Mouse (Mus musculus): ENCODE data around the gene Cnst. TPM values are rescaled to one million over a fixed set of nuclear protein-coding genes. Genes with fewer than 3 reads are reported as not detected.
"Not testable (repeated sequence)": the region's sequence is repeated elsewhere in the genome, so short reads cannot be mapped to it uniquely, and the experiment has no call there.

The Cnst gene
- total RNA-seq, 2 experiments from 2014 or later = 25.2 to 26.6 TPM

GRCm38 (mm10) chr1:179632746-179633413 is 86.7 kb downstream of the Cnst start:
- DNase-seq = no peak
- intact Hi-C loops (cut with DNase I) = no loop called here

GRCm38 (mm10) chr1:179633414-179633752 is 87.2 kb downstream of the Cnst start:
- intact Hi-C loops (cut with DNase I) = no loop called here
- no peak for DNase-seq

- DNase-seq = no peak
- intact Hi-C loops (cut with DNase I) = no loop called here
Observed at GRCm38 (mm10) chr1:179634159-179634558, 88.0 kb downstream of the Cnst start.

- intact Hi-C loops (cut with DNase I) = loop anchor here (10.0 kb wide), 2 partner anchors 92 to 202 kb away; no protein-coding TSS in a partner anchor
- DNase-seq = no peak
Observed at GRCm38 (mm10) chr1:179642726-179643125, 96.6 kb downstream of the Cnst start.

GRCm38 (mm10) chr1:179644151-179644550 is 98.0 kb downstream of the Cnst start:
- DNase-seq = no peak
- intact Hi-C loops (cut with DNase I) = loop anchor here (10.0 kb wide), 2 partner anchors 91 to 201 kb away; no protein-coding TSS in a partner anchor

GRCm38 (mm10) chr1:179645101-179645979 is 99.2 kb downstream of the Cnst start:
- peak; percentile 64 to 68 for DNase-seq
- intact Hi-C loops (cut with DNase I) = loop anchor here (10.0 kb wide), 2 partner anchors 89 to 199 kb away; no protein-coding TSS in a partner anchor

GRCm38 (mm10) chr1:179645980-179646268 is 99.8 kb downstream of the Cnst start:
- DNase-seq = no peak
- intact Hi-C loops (cut with DNase I) = loop anchor here (10.0 kb wide), 2 partner anchors 89 to 199 kb away; no protein-coding TSS in a partner anchor

GRCm38 (mm10) chr1:179648678-179649077 is 102.5 kb downstream of the Cnst start:
- DNase-seq = not testable (repeated sequence)
- intact Hi-C loops (cut with DNase I) = loop anchor here (10.0 kb wide), 2 partner anchors 86 to 196 kb away; no protein-coding TSS in a partner anchor

GRCm38 (mm10) chr1:179649324-179649723 is 103.2 kb downstream of the Cnst start:
- no peak for DNase-seq
- intact Hi-C loops (cut with DNase I) = loop anchor here (10.0 kb wide), 2 partner anchors 85 to 195 kb away; no protein-coding TSS in a partner anchor

- intact Hi-C loops (cut with DNase I) = no loop called here
- DNase-seq = no peak
Observed at GRCm38 (mm10) chr1:179650284-179650683, 104.1 kb downstream of the Cnst start.

- no peak for DNase-seq
Observed at GRCm38 (mm10) chr1:179651224-179651623, 105.1 kb downstream of the Cnst start.

GRCm38 (mm10) chr1:179663065-179663464 is 116.9 kb downstream of the Cnst start:
- intact Hi-C loops (cut with DNase I) = no loop called here
- no peak for DNase-seq

More at GRCm38 (mm10) chr1:179651224-179651623, 105.1 kb downstream of the Cnst start:
- intact Hi-C loops (cut with DNase I) = no loop called here

- DNase-seq = no peak
- intact Hi-C loops (cut with DNase I) = no loop called here
Observed at GRCm38 (mm10) chr1:179664309-179664930, 118.2 kb downstream of the Cnst start.

- no peak for DNase-seq
- intact Hi-C loops (cut with DNase I) = no loop called here
Observed at GRCm38 (mm10) chr1:179666971-179667370, 120.8 kb downstream of the Cnst start.

GRCm38 (mm10) chr1:179667450-179667849 is 121.3 kb downstream of the Cnst start:
- intact Hi-C loops (cut with DNase I) = no loop called here
- DNase-seq = no peak

GRCm38 (mm10) chr1:179668013-179668805 is 122.0 kb downstream of the Cnst start, which contains the start of gene Sccpdh:
Gene Sccpdh, plus strand, starts transcription at chr1:179668210.
- DNase-seq = peak; percentile 82 to 86
- intact Hi-C loops (cut with DNase I) = no loop called here

GRCm38 (mm10) chr1:179668836-179669537 is 122.8 kb downstream of the Cnst start:
- intact Hi-C loops (cut with DNase I) = no loop called here
- no peak for DNase-seq

- no peak for DNase-seq
- intact Hi-C loops (cut with DNase I) = no loop called here
Observed at GRCm38 (mm10) chr1:179674355-179674754, 128.2 kb downstream of the Cnst start.

- intact Hi-C loops (cut with DNase I) = no loop called here
Observed at GRCm38 (mm10) chr1:179677031-179677430, 130.9 kb downstream of the Cnst start.

More at GRCm38 (mm10) chr1:179677031-179677430, 130.9 kb downstream of the Cnst start:
- DNase-seq = no peak

Data from gastrocnemius, postnatal 36 days (tissue).